Mouse (Mus musculus): Measurements from ENCODE around the gene Abhd13.

The Abhd13 gene

GRCm38 (mm10) chr8:9977573-9978314 is at the start of gene Abhd13, which contains the start of gene Lig4:
Gene Abhd13, plus strand, starts transcription at chr8:9977707.
Gene Lig4, minus strand, starts transcription at chr8:9977686.
- peak; percentile 99 for DNase-seq

GRCm38 (mm10) chr8:9929746-9930445 is 47.6 kb upstream of the Abhd13 start:
- no peak for DNase-seq

- DNase-seq, result no peak
These were observed 44.8 kb upstream of the Abhd13 start for GRCm38 (mm10) chr8:9932711-9933110.

GRCm38 (mm10) chr8:9934891-9935565 is 42.5 kb upstream of the Abhd13 start:
- DNase-seq, result peak; percentile 23 to 29

GRCm38 (mm10) chr8:9935574-9935973 is 41.9 kb upstream of the Abhd13 start:
- DNase-seq, result no peak

- DNase-seq, result no peak
These were observed 28.2 kb upstream of the Abhd13 start for GRCm38 (mm10) chr8:9949134-9949890.

- DNase-seq, result no peak
These were observed 19.2 kb upstream of the Abhd13 start for GRCm38 (mm10) chr8:9958338-9958737.

- no peak for DNase-seq
These were observed 17.6 kb upstream of the Abhd13 start for GRCm38 (mm10) chr8:9959919-9960318.

GRCm38 (mm10) chr8:9971866-9972265 is 5.6 kb upstream of the Abhd13 start:
- peak in 1 of 2 experiments; percentile 15 for DNase-seq

GRCm38 (mm10) chr8:9975276-9975675 is 2.2 kb upstream of the Abhd13 start:
- peak in 1 of 2 experiments; percentile 50 for DNase-seq

- peak; percentile 98 to 100 for DNase-seq
These were observed 1.5 kb upstream of the Abhd13 start for GRCm38 (mm10) chr8:9975898-9976611.

- peak in 1 of 2 experiments; percentile 18 for DNase-seq
These were observed 491 bp upstream of the Abhd13 start for GRCm38 (mm10) chr8:9977016-9977415.

GRCm38 (mm10) chr8:9978475-9979230 is 1.1 kb downstream of the Abhd13 start:
- no peak for DNase-seq

- DNase-seq, result no peak
These were observed 2.2 kb downstream of the Abhd13 start for GRCm38 (mm10) chr8:9979746-9980145.

- DNase-seq, result no peak
These were observed 2.7 kb downstream of the Abhd13 start for GRCm38 (mm10) chr8:9980188-9980587.

- no peak for DNase-seq
These were observed 26.6 kb downstream of the Abhd13 start for GRCm38 (mm10) chr8:10004115-10004514.

GRCm38 (mm10) chr8:10006156-10006985 is 28.9 kb downstream of the Abhd13 start, which contains the start of gene Tnfsf13b:
Gene Tnfsf13b, plus strand, starts transcription at chr8:10006467.
- DNase-seq, result no peak

GRCm38 (mm10) chr8:10006986-10007659 is 29.6 kb downstream of the Abhd13 start:
- DNase-seq, result no peak

GRCm38 (mm10) chr8:10007660-10008028 is 30.1 kb downstream of the Abhd13 start:
- no peak for DNase-seq

GRCm38 (mm10) chr8:10016252-10016651 is 38.7 kb downstream of the Abhd13 start:
- no peak for DNase-seq
